Mouse (Mus musculus): ENCODE data around the gene Gpatch4.

The Gpatch4 gene

GRCm38 (mm10) chr3:88042661-88043421 lies at the start of gene Gpatch4:
Gene Gpatch4 (plus strand): TSS chr3:88043108.
- H3K4me3 ChIP-seq (replicated peaks; ENCODE audit: low read length): peak within 1 kb of the TSS; percentile 98
- H3K36me3 ChIP-seq (ENCODE audit: insufficient read depth, low read length): peaks cover 33% of the 10 kb centered on the region
- TF ChIP-seq CTCF (conservative IDR thresholded peaks at IDR 0.05; ENCODE audit: low read length) (no peak), NANOG (IDR thresholded peaks at IDR 0.05; ENCODE audit: borderline replicate concordance, low read length) (no peak), POU5F1 (IDR thresholded peaks at IDR 0.05; ENCODE audit: borderline replicate concordance, low read length) (no peak)
- peaks cover 22% of the 10 kb centered on the region for H3K27me3 ChIP-seq (ENCODE audit: insufficient read depth, low read length)
- H3K9me3 ChIP-seq (ENCODE audit: low read length): no peaks in the 10 kb centered on the region
- peaks cover 33% of the 10 kb centered on the region for H3K4me1 ChIP-seq (replicated peaks; ENCODE audit: low read depth, low read length)

- Histone ChIP-seq H3K27me3 (ENCODE audit: insufficient read depth, low read length) (peaks cover 95% of the 10 kb centered on the region), H3K4me3 (replicated peaks; ENCODE audit: low read length) (peak overlapping the region; percentile 32; the same call in 1 of the 2 replicates), H3K4me1 (replicated peaks; ENCODE audit: low read depth, low read length) (peaks cover 60% of the 10 kb centered on the region), H3K9me3 (ENCODE audit: low read length) (peaks cover 7% of the 10 kb centered on the region; the same call in 1 of the 2 replicates), H3K36me3 (ENCODE audit: insufficient read depth, low read length) (no peaks in the 10 kb centered on the region)
- TF ChIP-seq CTCF (conservative IDR thresholded peaks at IDR 0.05; ENCODE audit: low read length) (no peak), POU5F1 (IDR thresholded peaks at IDR 0.05; ENCODE audit: borderline replicate concordance, low read length) (no peak), NANOG (IDR thresholded peaks at IDR 0.05; ENCODE audit: borderline replicate concordance, low read length) (no peak)
Measured at GRCm38 (mm10) chr3:87993436-87993835, 49.5 kb upstream of the Gpatch4 start.

GRCm38 (mm10) chr3:87995331-87995730 lies 47.6 kb upstream of the Gpatch4 start:
- Histone ChIP-seq H3K4me3 (replicated peaks; ENCODE audit: low read length) (no peak overlapping the region), H3K27me3 (ENCODE audit: insufficient read depth, low read length) (peaks cover 96% of the 10 kb centered on the region), H3K36me3 (ENCODE audit: insufficient read depth, low read length) (no peaks in the 10 kb centered on the region), H3K9me3 (ENCODE audit: low read length) (peaks cover 7% of the 10 kb centered on the region; the same call in 1 of the 2 replicates), H3K4me1 (replicated peaks; ENCODE audit: low read depth, low read length) (peaks cover 59% of the 10 kb centered on the region)
- TF ChIP-seq CTCF (conservative IDR thresholded peaks at IDR 0.05; ENCODE audit: low read length) (no peak), NANOG (IDR thresholded peaks at IDR 0.05; ENCODE audit: borderline replicate concordance, low read length) (no peak), POU5F1 (IDR thresholded peaks at IDR 0.05; ENCODE audit: borderline replicate concordance, low read length) (no peak)

GRCm38 (mm10) chr3:87996401-87996800 lies 46.5 kb upstream of the Gpatch4 start:
- Histone ChIP-seq H3K27me3 (ENCODE audit: insufficient read depth, low read length) (peaks cover 96% of the 10 kb centered on the region), H3K4me3 (replicated peaks; ENCODE audit: low read length) (peak overlapping the region; percentile 80), H3K4me1 (replicated peaks; ENCODE audit: low read depth, low read length) (peaks cover 59% of the 10 kb centered on the region), H3K9me3 (ENCODE audit: low read length) (peaks cover 7% of the 10 kb centered on the region; the same call in 1 of the 2 replicates), H3K36me3 (ENCODE audit: insufficient read depth, low read length) (no peaks in the 10 kb centered on the region)
- TF ChIP-seq POU5F1 (IDR thresholded peaks at IDR 0.05; ENCODE audit: borderline replicate concordance, low read length): no peak
- TF ChIP-seq CTCF (conservative IDR thresholded peaks at IDR 0.05; ENCODE audit: low read length): no peak
- TF ChIP-seq NANOG (IDR thresholded peaks at IDR 0.05; ENCODE audit: borderline replicate concordance, low read length): no peak

GRCm38 (mm10) chr3:87996971-87997614 lies 45.8 kb upstream of the Gpatch4 start:
- H3K4me1 ChIP-seq (replicated peaks; ENCODE audit: low read depth, low read length): peaks cover 62% of the 10 kb centered on the region
- peaks cover 7% of the 10 kb centered on the region; the same call in 1 of the 2 replicates for H3K9me3 ChIP-seq (ENCODE audit: low read length)
- TF ChIP-seq CTCF (conservative IDR thresholded peaks at IDR 0.05; ENCODE audit: low read length): no peak
- no peaks in the 10 kb centered on the region for H3K36me3 ChIP-seq (ENCODE audit: insufficient read depth, low read length)
- H3K27me3 ChIP-seq (ENCODE audit: insufficient read depth, low read length): peaks cover 96% of the 10 kb centered on the region
- H3K4me3 ChIP-seq (replicated peaks; ENCODE audit: low read length): peak overlapping the region; percentile 80

GRCm38 (mm10) chr3:87998747-87999146 lies 44.2 kb upstream of the Gpatch4 start:
- TF ChIP-seq CTCF (conservative IDR thresholded peaks at IDR 0.05; ENCODE audit: low read length) (no peak), POU5F1 (IDR thresholded peaks at IDR 0.05; ENCODE audit: borderline replicate concordance, low read length) (no peak), NANOG (IDR thresholded peaks at IDR 0.05; ENCODE audit: borderline replicate concordance, low read length) (no peak)
- Histone ChIP-seq H3K9me3 (ENCODE audit: low read length) (peaks cover 7% of the 10 kb centered on the region; the same call in 1 of the 2 replicates), H3K27me3 (ENCODE audit: insufficient read depth, low read length) (peaks cover 100% of the 10 kb centered on the region), H3K4me1 (replicated peaks; ENCODE audit: low read depth, low read length) (peaks cover 57% of the 10 kb centered on the region), H3K36me3 (ENCODE audit: insufficient read depth, low read length) (no peaks in the 10 kb centered on the region), H3K4me3 (replicated peaks; ENCODE audit: low read length) (no peak overlapping the region)

- H3K9me3 ChIP-seq (ENCODE audit: low read length): peaks cover 7% of the 10 kb centered on the region; the same call in 1 of the 2 replicates
- peak overlapping the region; percentile 83 for H3K4me3 ChIP-seq (replicated peaks; ENCODE audit: low read length)
- peaks cover 52% of the 10 kb centered on the region for H3K4me1 ChIP-seq (replicated peaks; ENCODE audit: low read depth, low read length)
- no peaks in the 10 kb centered on the region for H3K36me3 ChIP-seq (ENCODE audit: insufficient read depth, low read length)
- TF ChIP-seq POU5F1 (IDR thresholded peaks at IDR 0.05; ENCODE audit: borderline replicate concordance, low read length): no peak
- no peak for TF ChIP-seq NANOG (IDR thresholded peaks at IDR 0.05; ENCODE audit: borderline replicate concordance, low read length)
- TF ChIP-seq CTCF (conservative IDR thresholded peaks at IDR 0.05; ENCODE audit: low read length): no peak
- peaks cover 100% of the 10 kb centered on the region for H3K27me3 ChIP-seq (ENCODE audit: insufficient read depth, low read length)
Measured at GRCm38 (mm10) chr3:87999243-87999895, 43.5 kb upstream of the Gpatch4 start.

GRCm38 (mm10) chr3:88000181-88000580 lies 42.7 kb upstream of the Gpatch4 start, which contains the start of gene Bcan:
Gene Bcan (minus strand): TSS chr3:88000230.
- peaks cover 96% of the 10 kb centered on the region for H3K27me3 ChIP-seq (ENCODE audit: insufficient read depth, low read length)
- peaks cover 7% of the 10 kb centered on the region; the same call in 1 of the 2 replicates for H3K9me3 ChIP-seq (ENCODE audit: low read length)
- H3K4me1 ChIP-seq (replicated peaks; ENCODE audit: low read depth, low read length): peaks cover 50% of the 10 kb centered on the region
- peak within 1 kb of the TSS; percentile 83 for H3K4me3 ChIP-seq (replicated peaks; ENCODE audit: low read length)
- no peak for TF ChIP-seq POU5F1 (IDR thresholded peaks at IDR 0.05; ENCODE audit: borderline replicate concordance, low read length)
- TF ChIP-seq NANOG (IDR thresholded peaks at IDR 0.05; ENCODE audit: borderline replicate concordance, low read length): no peak
- H3K36me3 ChIP-seq (ENCODE audit: insufficient read depth, low read length): no peaks in the 10 kb centered on the region

All from E14TG2a.4 (cell line).